Mouse (Mus musculus) embryonic facial prominence, embryonic 13.5 days (tissue): ENCODE data around the gene Akap2. TPM values are rescaled to one million over a fixed set of nuclear protein-coding genes. Genes with fewer than 3 reads are reported as not detected.
A peak's percentile ranks its signal among the peaks of the same experiment; 100 is the strongest.

Source experiments
- ATAC-seq: fragments of 200-750 bp; cut with Nextera tagmentation; 2 replicates; pipeline ENCODE4 v1.8.0; 2017; ENCODE audit warnings: low read depth; ENCODE audit not compliant: insufficient number of reproducible peaks, insufficient read depth, low FRiP score, low TSS enrichment
- H3K27ac ChIP-seq: fragments of 300-500 bp; sonication (generic); 2 replicates; pipeline ENCODE4 v1.5.1; 2015; ENCODE audit warnings: moderate library complexity, mild to moderate bottlenecking, inconsistent platforms
- H3K27me3 ChIP-seq: fragments of 300-500 bp; sonication (generic); 2 replicates; pipeline ENCODE4 v1.6.1; 2015; ENCODE audit warnings: mild to moderate bottlenecking, inconsistent platforms
- H3K36me3 ChIP-seq: fragments of 300-500 bp; sonication (generic); 2 replicates; pipeline ENCODE4 v1.6.1; 2015; ENCODE audit warnings: mild to moderate bottlenecking, inconsistent platforms
- H3K4me1 ChIP-seq: fragments of 300-500 bp; sonication (generic); 2 replicates; pipeline ENCODE4 v1.6.1; 2015; ENCODE audit warnings: inconsistent platforms
- H3K4me2 ChIP-seq: fragments of 300-500 bp; sonication (generic); 2 replicates; pipeline ENCODE4 v1.6.1; 2015; ENCODE audit warnings: moderate library complexity, mild to moderate bottlenecking, inconsistent platforms
- H3K4me3 ChIP-seq: fragments of 300-500 bp; sonication (generic); 2 replicates; pipeline ENCODE4 v1.5.1; 2015; ENCODE audit warnings: mild to moderate bottlenecking, inconsistent platforms
- H3K9ac ChIP-seq: fragments of 300-500 bp; sonication (generic); 2 replicates; pipeline ENCODE4 v1.6.1; 2015; ENCODE audit warnings: mild to moderate bottlenecking, inconsistent platforms
- H3K9me3 ChIP-seq: fragments of 300-500 bp; sonication (generic); 2 replicates; pipeline ENCODE4 v1.6.1; 2016; ENCODE audit warnings: inconsistent platforms
- WGBS: fragments of 180-500 bp; shearing (Covaris S2); methylation state at CpG from one replicate; pipeline ENCODE4 v1.1.7; 2015; ENCODE audit warnings: mixed read lengths; 5-methylcytosine and 5-hydroxymethylcytosine counted together
- polyA plus RNA-seq: library from polyadenylated mRNA; unstranded; fragments of >200 nt; fragmentation: Nextera tagmentation; extraction: Ambion mirVana; gene quantifications from 2 replicates; pipeline ENCODE4 v1.2.1, GENCODE M21; 2015

The Akap2 gene
- polyA plus RNA-seq, 1 experiment from 2014 or later, result 28.1 TPM

- peaks cover 37% of the 10 kb centered on the region for H3K4me1 ChIP-seq
- 48% methylated on average over 7 of the region's 7 CpGs for WGBS
- no peak for ATAC-seq
- no peak overlapping the region for H3K4me2 ChIP-seq
- H3K27ac ChIP-seq, result no peak overlapping the region
- no peaks in the 10 kb centered on the region for H3K9me3 ChIP-seq
- no peak overlapping the region for H3K4me3 ChIP-seq
- 0 out of 2 replicates have a peak, but pooled peaks cover 7% of the 10 kb centered on the region for H3K36me3 ChIP-seq
- no peaks in the 10 kb centered on the region for H3K27me3 ChIP-seq
- H3K9ac ChIP-seq, result no peak overlapping the region
These were observed 45.0 kb downstream of the Akap2 start for GRCm38 (mm10) chr4:57762424-57762823.

GRCm38 (mm10) chr4:57764392-57764791 lies 46.9 kb downstream of the Akap2 start:
- Histone ChIP-seq H3K36me3 (no peaks in the 10 kb centered on the region), H3K9me3 (no peaks in the 10 kb centered on the region), H3K9ac (no peak overlapping the region), H3K27me3 (no peaks in the 10 kb centered on the region), H3K4me3 (no peak overlapping the region), H3K27ac (peak overlapping the region; percentile 78), H3K4me2 (no peak overlapping the region), H3K4me1 (peaks cover 32% of the 10 kb centered on the region)
- 26% methylated on average over 1 of the region's 1 CpGs for WGBS
- ATAC-seq, result no peak

- peak overlapping the region; percentile 78 for H3K27ac ChIP-seq
- no peaks in the 10 kb centered on the region for H3K36me3 ChIP-seq
- H3K9me3 ChIP-seq, result no peaks in the 10 kb centered on the region
- H3K4me2 ChIP-seq, result no peak overlapping the region
- H3K4me3 ChIP-seq, result no peak overlapping the region
- ATAC-seq, result no peak
- no peak overlapping the region for H3K9ac ChIP-seq
- peaks cover 32% of the 10 kb centered on the region for H3K4me1 ChIP-seq
- WGBS, result 62% methylated on average over 1 of the region's 1 CpGs
- no peaks in the 10 kb centered on the region for H3K27me3 ChIP-seq
These were observed 47.5 kb downstream of the Akap2 start for GRCm38 (mm10) chr4:57764926-57765325.

GRCm38 (mm10) chr4:57765806-57766205 lies 48.3 kb downstream of the Akap2 start:
- no peak for ATAC-seq
- Histone ChIP-seq H3K36me3 (no peaks in the 10 kb centered on the region), H3K27me3 (no peaks in the 10 kb centered on the region), H3K4me3 (no peak overlapping the region), H3K27ac (no peak overlapping the region), H3K9me3 (no peaks in the 10 kb centered on the region), H3K4me1 (peaks cover 35% of the 10 kb centered on the region), H3K9ac (no peak overlapping the region), H3K4me2 (no peak overlapping the region)
- WGBS, result 18% methylated on average over 4 of the region's 4 CpGs

GRCm38 (mm10) chr4:57769007-57769406 lies 51.5 kb downstream of the Akap2 start:
- Histone ChIP-seq H3K27me3 (no peaks in the 10 kb centered on the region), H3K4me3 (no peak overlapping the region), H3K36me3 (no peaks in the 10 kb centered on the region), H3K9ac (no peak overlapping the region), H3K27ac (no peak overlapping the region), H3K4me2 (no peak overlapping the region), H3K4me1 (peaks cover 33% of the 10 kb centered on the region), H3K9me3 (no peaks in the 10 kb centered on the region)
- ATAC-seq, result no peak
- 68% methylated on average over 3 of the region's 3 CpGs for WGBS

GRCm38 (mm10) chr4:57770185-57770823 lies 52.8 kb downstream of the Akap2 start:
- H3K9me3 ChIP-seq, result no peaks in the 10 kb centered on the region
- no peaks in the 10 kb centered on the region for H3K36me3 ChIP-seq
- H3K9ac ChIP-seq, result no peak overlapping the region
- H3K4me2 ChIP-seq, result no peak overlapping the region
- H3K4me3 ChIP-seq, result no peak overlapping the region
- H3K4me1 ChIP-seq, result peaks cover 20% of the 10 kb centered on the region
- no peaks in the 10 kb centered on the region for H3K27me3 ChIP-seq
- WGBS, result 70% methylated on average over 4 of the region's 4 CpGs
- H3K27ac ChIP-seq, result no peak overlapping the region
- no peak for ATAC-seq

- WGBS, result 95% methylated on average over 2 of the region's 2 CpGs
- ATAC-seq, result peak; percentile 20; the same call in 1 of the 2 replicates
- Histone ChIP-seq H3K9me3 (no peaks in the 10 kb centered on the region), H3K4me3 (no peak overlapping the region), H3K4me2 (no peak overlapping the region), H3K4me1 (peaks cover 15% of the 10 kb centered on the region), H3K9ac (no peak overlapping the region), H3K27ac (no peak overlapping the region), H3K36me3 (no peaks in the 10 kb centered on the region), H3K27me3 (no peaks in the 10 kb centered on the region)
These were observed 54.2 kb downstream of the Akap2 start for GRCm38 (mm10) chr4:57771558-57772219.

- Histone ChIP-seq H3K4me2 (no peak overlapping the region), H3K9me3 (no peaks in the 10 kb centered on the region), H3K27ac (peak overlapping the region; percentile 49; the same call in 1 of the 2 replicates), H3K36me3 (no peaks in the 10 kb centered on the region), H3K9ac (no peak overlapping the region), H3K27me3 (no peaks in the 10 kb centered on the region), H3K4me1 (peaks cover 15% of the 10 kb centered on the region), H3K4me3 (no peak overlapping the region)
- 41% methylated on average over 11 of the region's 11 CpGs for WGBS
- ATAC-seq, result no peak
These were observed 55.5 kb downstream of the Akap2 start for GRCm38 (mm10) chr4:57772851-57773510.

GRCm38 (mm10) chr4:57774517-57774916 lies 57.1 kb downstream of the Akap2 start:
- no peaks in the 10 kb centered on the region for H3K9me3 ChIP-seq
- no peaks in the 10 kb centered on the region for H3K36me3 ChIP-seq
- ATAC-seq, result no peak
- WGBS, result 74% methylated on average over 4 of the region's 4 CpGs
- no peak overlapping the region for H3K4me3 ChIP-seq
- no peak overlapping the region for H3K4me2 ChIP-seq
- no peak overlapping the region for H3K27ac ChIP-seq
- no peaks in the 10 kb centered on the region for H3K27me3 ChIP-seq
- peaks cover 13% of the 10 kb centered on the region for H3K4me1 ChIP-seq
- no peak overlapping the region for H3K9ac ChIP-seq

- H3K4me2 ChIP-seq, result no peak overlapping the region
- H3K9ac ChIP-seq, result no peak overlapping the region
- H3K27ac ChIP-seq, result 0 out of 2 replicates have a peak overlapping the region, but pooled peaks have one; percentile 8
- no peak overlapping the region for H3K4me3 ChIP-seq
- no peaks in the 10 kb centered on the region for H3K36me3 ChIP-seq
- H3K9me3 ChIP-seq, result no peaks in the 10 kb centered on the region
- ATAC-seq, result no peak
- peaks cover 13% of the 10 kb centered on the region for H3K4me1 ChIP-seq
- H3K27me3 ChIP-seq, result no peaks in the 10 kb centered on the region
These were observed 58.1 kb downstream of the Akap2 start for GRCm38 (mm10) chr4:57775582-57775981.

- no peak for ATAC-seq
- no peak overlapping the region for H3K4me3 ChIP-seq
- 18% methylated on average over 4 of the region's 4 CpGs for WGBS
- H3K4me1 ChIP-seq, result peaks cover 32% of the 10 kb centered on the region
- no peaks in the 10 kb centered on the region for H3K36me3 ChIP-seq
- H3K27me3 ChIP-seq, result peaks cover 17% of the 10 kb centered on the region
- H3K27ac ChIP-seq, result peak overlapping the region; percentile 39; the same call in 1 of the 2 replicates
- H3K4me2 ChIP-seq, result peak overlapping the region; percentile 34
- no peaks in the 10 kb centered on the region for H3K9me3 ChIP-seq
- H3K9ac ChIP-seq, result no peak overlapping the region
These were observed 62.9 kb downstream of the Akap2 start for GRCm38 (mm10) chr4:57780403-57780802.
